ENCODE assay signal across 10 mouse cellular contexts in the genomic region with DNA sequence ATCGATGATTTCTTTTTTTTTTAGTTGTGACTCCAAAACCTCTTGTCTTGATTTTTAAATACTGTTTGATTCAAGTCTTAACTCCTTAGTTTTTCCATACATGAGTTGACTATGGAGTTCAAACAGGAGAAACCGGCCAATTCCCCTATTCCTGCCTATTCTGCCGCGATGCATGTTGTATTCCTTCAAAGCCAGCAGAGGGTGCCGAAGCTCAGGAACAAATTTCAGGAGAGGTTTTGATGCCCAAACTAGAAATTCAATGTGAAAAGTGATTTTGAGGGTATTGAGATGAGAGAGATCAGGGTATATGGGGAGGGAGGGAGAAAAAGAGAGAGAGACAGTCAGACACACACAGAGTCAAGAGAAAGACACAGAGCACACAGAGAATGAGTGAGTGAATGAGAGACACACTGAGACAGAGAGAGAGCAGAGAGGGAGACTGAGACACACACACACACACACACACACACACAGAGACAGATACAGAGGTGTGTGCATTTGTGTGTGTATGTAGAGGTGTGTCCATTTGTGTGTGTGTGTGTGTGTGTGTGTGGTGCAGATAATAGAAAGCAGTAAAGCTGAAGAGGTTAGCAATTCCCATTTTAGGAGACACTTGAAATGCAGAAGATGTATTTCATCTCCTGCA.
A peak's percentile ranks its signal among the peaks of the same experiment; 100 is the strongest.
DNase-seq lines count a peak whose midpoint lies in the region; ATAC-seq and TF ChIP-seq lines count a peak whose summit lies in the region.
"Had no signal": no experiment of that assay in that cellular context is flagged by ENCODE, and none has a peak within 500 bp of the region (broad histone marks: within the 10 kb centered on the region; RNA-seq: fewer than 3 reads in every experiment).

No protein-coding gene starts in this region.

- no peaks in the 10 kb centered on the region for H3K36me3 ChIP-seq in heart, postnatal 0 days (replicated peaks; ENCODE audit: control insufficient read depth, insufficient read depth, low read length)
- H3K36me3 ChIP-seq in hindbrain, embryonic 16.5 days (ENCODE audit: control insufficient read depth, insufficient read depth, low read length), result no peaks in the 10 kb centered on the region
- H3K36me3 ChIP-seq in limb, embryonic 14.5 days (ENCODE audit: control insufficient read depth, insufficient read depth, low read length), result no peaks in the 10 kb centered on the region
- H3K36me3 ChIP-seq: heart, embryonic 15.5 days; neural tube, embryonic 13.5 days had no signal

- DNase-seq in heart, postnatal 0 days (ENCODE audit: low spot score), result peak; percentile 54
- DNase-seq in heart, postnatal 36 days, result no peak
- peak; percentile 20 for DNase-seq in ES-CJ7 (ENCODE audit: low read depth, low spot score)
- peak; percentile 66 for DNase-seq in embryo, embryonic 10 days (ENCODE audit: low spot score)
- DNase-seq in limb, embryonic 14.5 days (ENCODE audit: low spot score), result peak; percentile 38
- no peak for DNase-seq in gastrocnemius, postnatal 36 days

- no peak for TF ChIP-seq EP300 in heart, postnatal 0 days (IDR thresholded peaks at IDR 0.05; ENCODE audit: low read depth)

- TF ChIP-seq POLR2A in limb, embryonic 14.5 days (IDR thresholded peaks at IDR 0.05; ENCODE audit: borderline replicate concordance, extremely low read depth, insufficient read depth, insufficient read length), result no peak

- no peaks in the 10 kb centered on the region for H3K9me3 ChIP-seq in heart, postnatal 0 days (replicated peaks; ENCODE audit: control insufficient read depth, low read length)
- no peaks in the 10 kb centered on the region for H3K9me3 ChIP-seq in hindbrain, embryonic 16.5 days (ENCODE audit: control insufficient read depth, low read length)
- H3K9me3 ChIP-seq in limb, embryonic 14.5 days (ENCODE audit: control insufficient read depth, low read length), result no peaks in the 10 kb centered on the region
- H3K9me3 ChIP-seq: heart, embryonic 15.5 days; neural tube, embryonic 13.5 days had no signal

- no peaks in the 10 kb centered on the region for H3K4me1 ChIP-seq in heart, postnatal 0 days (ENCODE audit: control insufficient read depth, insufficient read depth)
- no peaks in the 10 kb centered on the region for H3K4me1 ChIP-seq in hindbrain, embryonic 16.5 days (ENCODE audit: control insufficient read depth, insufficient read depth, low read depth, low read length)
- H3K4me1 ChIP-seq in limb, embryonic 14.5 days (ENCODE audit: control insufficient read depth, insufficient read depth, low read length), result no peaks in the 10 kb centered on the region
- H3K4me1 ChIP-seq: heart, embryonic 15.5 days had no signal

- intact Hi-C loops in heart, postnatal 36 days (cut with DNase I), result no loop called here
- intact Hi-C loops in gastrocnemius, postnatal 36 days (cut with DNase I), result no loop called here

- no peak for ATAC-seq in heart, postnatal 0 days (ENCODE audit: insufficient read depth, low read depth)
- peak; percentile 40; the same call in 1 of the 2 replicates for ATAC-seq in hindbrain, embryonic 16.5 days
- no peak for ATAC-seq in limb, embryonic 14.5 days (ENCODE audit: low FRiP score, low read depth)
- ATAC-seq in inflammation-experienced regulatory T-cells, adult 6 months, result no peak

- WGBS in heart, postnatal 0 days, result 19% methylated on average over 5 of the region's 5 CpGs
- 24% methylated on average over 5 of the region's 5 CpGs for WGBS in hindbrain, embryonic 16.5 days
- 22% methylated on average over 5 of the region's 5 CpGs for WGBS in limb, embryonic 14.5 days

- no peak overlapping the region for H3K4me3 ChIP-seq in heart, postnatal 0 days (ENCODE audit: low read depth, low read length)
- no peak overlapping the region for H3K4me3 ChIP-seq in hindbrain, embryonic 16.5 days (ENCODE audit: low read length)
- no peak overlapping the region for H3K4me3 ChIP-seq in limb, embryonic 14.5 days (replicated peaks; ENCODE audit: low read length)
- H3K4me3 ChIP-seq: heart, embryonic 15.5 days; neural tube, embryonic 13.5 days had no signal

- no peaks in the 10 kb centered on the region for H3K27me3 ChIP-seq in heart, postnatal 0 days (ENCODE audit: control insufficient read depth, insufficient read depth, low read length)
- no peaks in the 10 kb centered on the region for H3K27me3 ChIP-seq in hindbrain, embryonic 16.5 days (replicated peaks; ENCODE audit: control insufficient read depth, insufficient read depth, low read length)
- H3K27me3 ChIP-seq in limb, embryonic 14.5 days (ENCODE audit: control insufficient read depth, insufficient read depth, low read length), result no peaks in the 10 kb centered on the region
- H3K27me3 ChIP-seq: heart, embryonic 15.5 days; neural tube, embryonic 13.5 days had no signal

- TF ChIP-seq CTCF in heart, postnatal 0 days (IDR thresholded peaks at IDR 0.05; ENCODE audit: low read depth), result peak; percentile 74

- no peak overlapping the region for H3K9ac ChIP-seq in heart, postnatal 0 days (replicated peaks; ENCODE audit: low read depth, low read length)
- no peak overlapping the region for H3K9ac ChIP-seq in hindbrain, embryonic 16.5 days (ENCODE audit: low read depth, low read length)
- H3K9ac ChIP-seq in limb, embryonic 14.5 days (ENCODE audit: low read depth, low read length, severe bottlenecking), result no peak overlapping the region
- H3K9ac ChIP-seq: heart, embryonic 15.5 days had no signal

- no peak overlapping the region for H3K27ac ChIP-seq in heart, postnatal 0 days (ENCODE audit: low read depth)
- no peak overlapping the region for H3K27ac ChIP-seq in hindbrain, embryonic 16.5 days (ENCODE audit: low read depth, low read length)
- H3K27ac ChIP-seq in limb, embryonic 14.5 days (replicated peaks; ENCODE audit: low read depth, low read length), result no peak overlapping the region
- H3K27ac ChIP-seq: heart, embryonic 15.5 days; neural tube, embryonic 13.5 days had no signal

- no peak overlapping the region for H3K4me2 ChIP-seq in heart, postnatal 0 days (ENCODE audit: low read depth, low read length)
- H3K4me2 ChIP-seq in hindbrain, embryonic 16.5 days (ENCODE audit: low read length), result no peak overlapping the region
- no peak overlapping the region for H3K4me2 ChIP-seq in limb, embryonic 14.5 days (replicated peaks; ENCODE audit: low read depth, low read length, severe bottlenecking)
- H3K4me2 ChIP-seq: heart, embryonic 15.5 days; neural tube, embryonic 13.5 days had no signal

Comparison
In these comparisons a context has a peak if more than half of its experiments do, and no peak if none do; other contexts are left out.
1. DNase-seq: peak in heart, postnatal 0 days (single experiment), ES-CJ7 (single experiment), embryo, embryonic 10 days (single experiment) and limb, embryonic 14.5 days (single experiment); none in heart, postnatal 36 days (0 of 2) and gastrocnemius, postnatal 36 days (0 of 2).